ENCODE assay signal across 8 mouse cellular contexts in the genomic region with DNA sequence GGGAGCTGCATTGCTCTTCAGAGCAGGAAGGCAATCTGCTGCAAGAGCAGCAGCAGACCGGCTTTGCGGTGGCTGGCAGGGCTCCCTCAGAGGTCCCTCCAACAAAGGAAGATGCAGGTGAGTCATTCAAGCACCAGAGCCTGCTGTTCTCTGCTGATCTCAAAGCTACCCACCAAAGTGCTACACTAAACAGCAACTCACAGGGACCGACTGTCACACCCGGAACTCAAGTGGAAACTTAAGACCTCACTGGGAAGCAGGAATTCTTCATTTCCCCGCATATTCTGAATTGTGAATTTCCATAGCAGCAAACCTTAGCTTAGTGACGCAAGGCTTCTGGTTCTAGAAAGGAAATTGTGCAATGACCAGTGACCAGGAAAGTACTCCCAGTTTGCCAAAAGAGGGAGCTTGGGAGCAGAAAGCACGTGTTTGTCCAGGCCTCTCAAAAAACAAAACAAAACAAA. TPM values are rescaled to one million over a fixed set of nuclear protein-coding genes. Genes with fewer than 3 reads are reported as not detected.
DNase-seq lines count a peak whose midpoint lies in the region; ATAC-seq and TF ChIP-seq lines count a peak whose summit lies in the region.

No protein-coding gene starts in this region.

- WGBS in liver, embryonic 14.5 days (ENCODE audit: insufficient replicate concordance): 17% methylated on average over 7 of the region's 7 CpGs
- 30% methylated on average over 7 of the region's 7 CpGs for WGBS in liver, embryonic 12.5 days (ENCODE audit: insufficient replicate concordance)

- H3K36me3 ChIP-seq in liver, embryonic 14.5 days (replicated peaks; ENCODE audit: control insufficient read depth, insufficient read depth, low read depth): no peaks in the 10 kb centered on the region
- no peaks in the 10 kb centered on the region for H3K36me3 ChIP-seq in liver, embryonic 12.5 days

- no peak overlapping the region for H3K9ac ChIP-seq in liver, embryonic 14.5 days (replicated peaks)
- H3K9ac ChIP-seq in liver, embryonic 12.5 days: no peak overlapping the region

- H3K4me3 ChIP-seq in liver, embryonic 14.5 days (ENCODE audit: insufficient read depth in 1 of 2, low read depth in 2 of 2, low read length in 2 of 2): no peak overlapping the region
- H3K4me3 ChIP-seq in liver, embryonic 12.5 days: no peak overlapping the region

- peak; percentile 35; the same call in 1 of the 2 replicates for TF ChIP-seq CTCF in liver, embryonic 14.5 days (IDR thresholded peaks at IDR 0.05; ENCODE audit: low read depth)

- H3K4me2 ChIP-seq in liver, embryonic 14.5 days (ENCODE audit: low read depth): no peak overlapping the region
- H3K4me2 ChIP-seq in liver, embryonic 12.5 days: no peak overlapping the region

- no peak for TF ChIP-seq EP300 in liver, embryonic 14.5 days (IDR thresholded peaks at IDR 0.05; ENCODE audit: low read depth)

- H3K9me3 ChIP-seq in liver, embryonic 14.5 days (ENCODE audit: control insufficient read depth, low read length): no peaks in the 10 kb centered on the region
- H3K9me3 ChIP-seq in liver, embryonic 12.5 days (replicated peaks): no peaks in the 10 kb centered on the region

- no peak for ATAC-seq in liver, embryonic 14.5 days (ENCODE audit: insufficient read depth)
- no peak for ATAC-seq in liver, embryonic 12.5 days
- no peak for ATAC-seq in megakaryocyte-erythroid progenitor cell, adult 5-6 weeks (replicated peaks; ENCODE audit: low FRiP score, low TSS enrichment, poor library complexity, severe bottlenecking)

- no peaks in the 10 kb centered on the region for H3K27me3 ChIP-seq in liver, embryonic 14.5 days (ENCODE audit: control insufficient read depth, insufficient read depth, low read length)
- H3K27me3 ChIP-seq in liver, embryonic 12.5 days (replicated peaks): no peaks in the 10 kb centered on the region

- peaks cover 0 to 12% of the 10 kb centered on the region in 2 experiments; a peak in 2 of 4 replicates for H3K4me1 ChIP-seq in liver, embryonic 14.5 days (replicated peaks; ENCODE audit: control insufficient read depth in 2 of 2, insufficient read depth in 2 of 2, low read length in 1 of 2)
- H3K4me1 ChIP-seq in liver, embryonic 12.5 days: peaks cover 15% of the 10 kb centered on the region; the same call in 1 of the 2 replicates

- intact Hi-C loops in heart, postnatal 10 days (cut with DNase I): loop anchor here (2.0 kb wide), 1 partner anchor 78 kb away; no protein-coding TSS in a partner anchor
- intact Hi-C loops in left cerebral cortex, postnatal 4 days (cut with DNase I): loop anchor here (10.0 kb wide), 1 partner anchor 68 kb away; a partner anchor contains a TSS

- no peak overlapping the region for H3K27ac ChIP-seq in liver, embryonic 14.5 days
- no peak overlapping the region for H3K27ac ChIP-seq in liver, embryonic 12.5 days

- DNase-seq in liver, embryonic 14.5 days (ENCODE audit: low read depth in 3 of 3, low spot score in 3 of 3): peak in 1 of 3 experiments; percentile 30
- peak; percentile 50 for DNase-seq in R1 (ENCODE audit: low read depth, low spot score)
- DNase-seq in cerebellum, postnatal 10 days: peak; percentile 76 to 79
- peak; percentile 77 to 79 for DNase-seq in heart, postnatal 10 days
- peak; percentile 32 for DNase-seq in left cerebral cortex, postnatal 4 days
- DNase-seq in right cerebral cortex, postnatal 25 days: peak; percentile 57

RNA-seq across cellular contexts. Expression of a gene that starts 45.3 kb away (rescaled TPM):
- polyA plus RNA-seq in liver, embryonic 14.5 days (2012; rRNA removed): 18.9 and 25.9 TPM in 2 replicates
- polyA plus RNA-seq in liver, embryonic 14.5 days (2014; fragmentation: Nextera tagmentation; extraction: Ambion mirVana): 12.8 and 13.1 TPM in 2 replicates
- 44.2 and 45.7 TPM in 2 replicates for polyA plus RNA-seq in liver, embryonic 12.5 days (2016; fragmentation: Nextera tagmentation; extraction: Ambion mirVana)
- total RNA-seq in heart, postnatal 10 days (2021): 1,000 to 10,000 TPM; 7,820 to 7,948 TPM
- total RNA-seq in left cerebral cortex, postnatal 4 days (2021): 100 to 1,000 TPM; 385 to 392 TPM
- 72.8 and 80.7 TPM in 2 replicates for total RNA-seq in megakaryocyte-erythroid progenitor cell, adult 5-6 weeks (2014; fragmentation: Nextera tagmentation)
- 100 and 106 TPM in 2 replicates for total RNA-seq in megakaryocyte-erythroid progenitor cell, adult 5-6 weeks (2017)

Comparison
In these comparisons a context has a peak if more than half of its experiments do, and no peak if none do; other contexts are left out.
1. RNA of a gene that starts 45.3 kb away (total RNA-seq): 7,820 to 7,948 TPM in heart, postnatal 10 days; 385 to 392 TPM in left cerebral cortex, postnatal 4 days and 72.8 to 106 TPM in megakaryocyte-erythroid progenitor cell, adult 5-6 weeks; every median in the first group is over 10 times any median in the second.